Mouse (Mus musculus): ENCODE results near the gene Mgarp. TPM values are rescaled to one million over a fixed set of nuclear protein-coding genes. Genes with fewer than 3 reads are reported as not detected.
"Not testable (repeated sequence)": the region's sequence is repeated elsewhere in the genome, so short reads cannot be mapped to it uniquely, and the experiment has no call there.

Mgarp gene
- total RNA-seq, 2 experiments from 2014 or later: not detected

GRCm38 (mm10) chr3:51399531-51399930, 3.0 kb upstream of the Mgarp start:
- ATAC-seq (replicated peaks; ENCODE audit: low FRiP score, poor library complexity, severe bottlenecking): no peak

GRCm38 (mm10) chr3:51398667-51399066, 2.1 kb upstream of the Mgarp start:
- ATAC-seq (replicated peaks; ENCODE audit: low FRiP score, poor library complexity, severe bottlenecking): no peak

GRCm38 (mm10) chr3:51397700-51398299, 1.3 kb upstream of the Mgarp start:
- ATAC-seq (replicated peaks; ENCODE audit: low FRiP score, poor library complexity, severe bottlenecking): no peak

GRCm38 (mm10) chr3:51395461-51396145, 935 bp downstream of the Mgarp start:
- no peak for ATAC-seq (replicated peaks; ENCODE audit: low FRiP score, poor library complexity, severe bottlenecking)

- no peak for ATAC-seq (replicated peaks; ENCODE audit: low FRiP score, poor library complexity, severe bottlenecking)
These were observed 1.7 kb downstream of the Mgarp start for GRCm38 (mm10) chr3:51394881-51395280.

- ATAC-seq (replicated peaks; ENCODE audit: low FRiP score, poor library complexity, severe bottlenecking): no peak
These were observed 2.9 kb downstream of the Mgarp start for GRCm38 (mm10) chr3:51393651-51394050.

GRCm38 (mm10) chr3:51393018-51393417, 3.5 kb downstream of the Mgarp start:
- not testable (repeated sequence) for ATAC-seq (replicated peaks; ENCODE audit: low FRiP score, poor library complexity, severe bottlenecking)

GRCm38 (mm10) chr3:51391591-51391990, 4.9 kb downstream of the Mgarp start:
- ATAC-seq (replicated peaks; ENCODE audit: low FRiP score, poor library complexity, severe bottlenecking): no peak

GRCm38 (mm10) chr3:51391095-51391494, 5.4 kb downstream of the Mgarp start:
- ATAC-seq (replicated peaks; ENCODE audit: low FRiP score, poor library complexity, severe bottlenecking): no peak

- peak; percentile 61 for ATAC-seq (replicated peaks; ENCODE audit: low FRiP score, poor library complexity, severe bottlenecking)
These were observed 7.6 kb downstream of the Mgarp start for GRCm38 (mm10) chr3:51388904-51389303.

- no peak for ATAC-seq (replicated peaks; ENCODE audit: low FRiP score, poor library complexity, severe bottlenecking)
These were observed 8.6 kb downstream of the Mgarp start for GRCm38 (mm10) chr3:51387868-51388381.

GRCm38 (mm10) chr3:51387134-51387451, 9.4 kb downstream of the Mgarp start:
- ATAC-seq (replicated peaks; ENCODE audit: low FRiP score, poor library complexity, severe bottlenecking): no peak

- no peak for ATAC-seq (replicated peaks; ENCODE audit: low FRiP score, poor library complexity, severe bottlenecking)
These were observed 10.0 kb downstream of the Mgarp start for GRCm38 (mm10) chr3:51386441-51387133.

- no peak for ATAC-seq (replicated peaks; ENCODE audit: low FRiP score, poor library complexity, severe bottlenecking)
These were observed 13.1 kb downstream of the Mgarp start for GRCm38 (mm10) chr3:51383409-51383808.

GRCm38 (mm10) chr3:51380660-51381014, 15.9 kb downstream of the Mgarp start:
- ATAC-seq (replicated peaks; ENCODE audit: low FRiP score, poor library complexity, severe bottlenecking): no peak

GRCm38 (mm10) chr3:51379786-51380659, 16.5 kb downstream of the Mgarp start:
- no peak for ATAC-seq (replicated peaks; ENCODE audit: low FRiP score, poor library complexity, severe bottlenecking)

- ATAC-seq (replicated peaks; ENCODE audit: low FRiP score, poor library complexity, severe bottlenecking): no peak; the same call in 1 of the 2 replicates
These were observed 17.9 kb downstream of the Mgarp start for GRCm38 (mm10) chr3:51378665-51378946.

GRCm38 (mm10) chr3:51377878-51378664, 18.5 kb downstream of the Mgarp start:
- peak; percentile 71 for ATAC-seq (replicated peaks; ENCODE audit: low FRiP score, poor library complexity, severe bottlenecking)
